Mouse (Mus musculus) myocyte (in vitro differentiated cells): ENCODE results near the gene Slitrk2.

Experiments
- CEBPB ChIP-seq: IDR thresholded peaks from 2 replicates; pipeline ENCODE4 v1.6.1; 2011; ENCODE audit warnings: mild to moderate bottlenecking, moderate library complexity; ENCODE audit not compliant: poor library complexity, insufficient read depth, severe bottlenecking
- MAX ChIP-seq: IDR thresholded peaks from one replicate; pipeline ENCODE4 v1.6.1; 2011; ENCODE audit warnings: low read depth, mild to moderate bottlenecking, control low read depth
- MYOG ChIP-seq, 3 experiments: IDR thresholded peaks; one replicate each; pipeline ENCODE4 v1.6.1; 2011; ENCODE audit warnings: control low read depth in 2 of 3, low read depth in 2 of 3, mild to moderate bottlenecking in 2 of 3; ENCODE audit not compliant: insufficient read length in 2 of 3, control insufficient read depth in 1 of 3, insufficient read depth in 1 of 3
- POLR2A ChIP-seq: IDR thresholded peaks from one replicate; pipeline ENCODE4 v1.6.1; 2011; ENCODE audit warnings: low read depth, mild to moderate bottlenecking, control low read depth, moderate library complexity; ENCODE audit not compliant: insufficient read length
- REST ChIP-seq: IDR thresholded peaks from one replicate; pipeline ENCODE4 v1.6.1; 2011; ENCODE audit warnings: mild to moderate bottlenecking, control low read depth, moderate library complexity; ENCODE audit not compliant: insufficient read depth, insufficient read length
- SRF ChIP-seq: IDR thresholded peaks from one replicate; pipeline ENCODE4 v1.6.1; 2011; ENCODE audit warnings: low read depth; ENCODE audit not compliant: control insufficient read depth, insufficient read length

GRCm38 (mm10) chrX:66605490-66605889, 43.6 kb upstream of the Slitrk2 start:
- TF ChIP-seq REST = no peak
- no peak for TF ChIP-seq POLR2A
- TF ChIP-seq MAX = no peak
- TF ChIP-seq CEBPB = no peak
- no peak for TF ChIP-seq SRF
- TF ChIP-seq MYOG (IDR thresholded peaks at IDR 0.05; ENCODE audit: control insufficient read depth in 1 of 3, insufficient read depth in 1 of 3, insufficient read length in 2 of 3, low read depth in 2 of 3) = no peak
